In genomic region chr5:139407121-139407885, GRCm38 (mm10) we compare ENCODE assay signal across 11 mouse cellular contexts. TPM values are rescaled to one million over a fixed set of nuclear protein-coding genes. Genes with fewer than 3 reads are reported as not detected.
DNase-seq lines count a peak whose midpoint lies in the region; ATAC-seq and TF ChIP-seq lines count a peak whose summit lies in the region.
"Had no signal": no experiment of that assay in that cellular context is flagged by ENCODE, and none has a peak within 500 bp of the region (broad histone marks: within the 10 kb centered on the region; RNA-seq: fewer than 3 reads in every experiment).

No protein-coding gene starts in this region.

- H3K9me3 ChIP-seq in kidney, embryonic 16.5 days (ENCODE audit: low read length), result no peaks in the 10 kb centered on the region
- H3K9me3 ChIP-seq in limb, embryonic 13.5 days, result no peaks in the 10 kb centered on the region
- H3K9me3 ChIP-seq: heart, embryonic 15.5 days had no signal

- no peak overlapping the region for H3K4me2 ChIP-seq in kidney, embryonic 16.5 days (replicated peaks; ENCODE audit: low read depth, low read length)
- H3K4me2 ChIP-seq in limb, embryonic 13.5 days (replicated peaks), result peak overlapping the region; percentile 43
- H3K4me2 ChIP-seq: heart, embryonic 15.5 days had no signal

- no peaks in the 10 kb centered on the region for H3K36me3 ChIP-seq in kidney, embryonic 16.5 days (ENCODE audit: insufficient read depth, low read length)
- H3K36me3 ChIP-seq in limb, embryonic 13.5 days, result no peaks in the 10 kb centered on the region
- H3K36me3 ChIP-seq: heart, embryonic 15.5 days had no signal

- no peak overlapping the region for H3K27ac ChIP-seq in kidney, embryonic 16.5 days (ENCODE audit: low read length)
- H3K27ac ChIP-seq in bone marrow, adult 2 months (ENCODE audit: control insufficient read depth, insufficient read depth, low read depth, low read length, poor library complexity), result peak overlapping the region; percentile 86
- peak overlapping the region; percentile 67 for H3K27ac ChIP-seq in limb, embryonic 13.5 days

- TF ChIP-seq POLR2A in bone marrow, adult 2 months (IDR thresholded peaks at IDR 0.05; ENCODE audit: borderline replicate concordance, control insufficient read depth, low read depth, low read length), result no peak

- no peak overlapping the region for H3K4me3 ChIP-seq in kidney, embryonic 16.5 days (ENCODE audit: low read length)
- peak overlapping the region; percentile 70 for H3K4me3 ChIP-seq in bone marrow, adult 2 months (replicated peaks; ENCODE audit: control insufficient read depth, low read depth, low read length)
- 0 out of 2 replicates have a peak overlapping the region, but pooled peaks have one; percentile 1 for H3K4me3 ChIP-seq in limb, embryonic 13.5 days
- H3K4me3 ChIP-seq: heart, embryonic 15.5 days had no signal

- no peak for ATAC-seq in kidney, embryonic 16.5 days (ENCODE audit: low FRiP score, low TSS enrichment)
- no peak; the same call in 1 of the 2 replicates for ATAC-seq in limb, embryonic 13.5 days (ENCODE audit: low FRiP score, low read depth)
- ATAC-seq: Patski had no signal

- 75% methylated on average over 14 of the region's 14 CpGs for WGBS in kidney, embryonic 16.5 days
- WGBS in bone marrow, adult 2 months, result 43% methylated on average over 14 of the region's 14 CpGs
- 74% methylated on average over 14 of the region's 14 CpGs for WGBS in limb, embryonic 13.5 days

- H3K4me1 ChIP-seq in kidney, embryonic 16.5 days (ENCODE audit: insufficient read depth, low read length), result peaks cover 41% of the 10 kb centered on the region
- peaks cover 14% of the 10 kb centered on the region for H3K4me1 ChIP-seq in bone marrow, adult 2 months (ENCODE audit: control insufficient read depth, insufficient read depth, low read length)
- H3K4me1 ChIP-seq in limb, embryonic 13.5 days, result peaks cover 45% of the 10 kb centered on the region

- peak overlapping the region; percentile 7; the same call in 1 of the 2 replicates for H3K9ac ChIP-seq in kidney, embryonic 16.5 days (replicated peaks; ENCODE audit: low read length)
- H3K9ac ChIP-seq in limb, embryonic 13.5 days, result 0 out of 2 replicates have a peak overlapping the region, but pooled peaks have one; percentile 31
- H3K9ac ChIP-seq: heart, embryonic 15.5 days had no signal

- no peaks in the 10 kb centered on the region for H3K27me3 ChIP-seq in kidney, embryonic 16.5 days (ENCODE audit: insufficient read depth, low read length)
- no peaks in the 10 kb centered on the region for H3K27me3 ChIP-seq in limb, embryonic 13.5 days
- H3K27me3 ChIP-seq: Patski had no signal

- peak; percentile 79 for DNase-seq in adrenal gland, postnatal 10 days
- no peak for DNase-seq in adrenal gland, adult 8-10 months
- no peak for DNase-seq in kidney, adult 11 months
- no peak for DNase-seq in natural killer cell, adult 2 months (ENCODE audit: low spot score in 2 of 2)
- no peak for DNase-seq in testis, postnatal 10 days (ENCODE audit: low spot score)
- DNase-seq: midbrain, embryonic 14.5 days had no signal

- no peak; the same call in 1 of the 2 replicates for TF ChIP-seq CTCF in bone marrow, adult 2 months (IDR thresholded peaks at IDR 0.05; ENCODE audit: control insufficient read depth, insufficient read depth, low read length)

RNA-seq across cellular contexts. Expression of gene C130050O18Rik, which starts 2.2 kb away (rescaled TPM):
- total RNA-seq in adrenal gland, postnatal 10 days (2021), result under 1 TPM; 0.81 to 0.91 TPM
- total RNA-seq in adrenal gland, adult 8-10 months (2022), result 1 to 10 TPM in 3 of 4 experiments, under 1 TPM in 1; 0.94 to 1.4 (median 1.2) TPM
- polyA plus RNA-seq in kidney, embryonic 16.5 days (2015; fragmentation: Nextera tagmentation; extraction: Ambion mirVana), result 0.60 and 0.92 TPM in 2 replicates
- 0.88 and 4.0 TPM in 2 replicates for polyA plus RNA-seq in bone marrow, adult 2 months (2011; ENCODE audit: insufficient read depth, insufficient read length, low replicate concordance, missing spikeins)
- 3.5 and 3.9 TPM in 2 replicates for polyA plus RNA-seq in limb, embryonic 13.5 days (2015; fragmentation: Nextera tagmentation; extraction: Ambion mirVana)

RNA-seq across cellular contexts. Expression of gene Gper1, which starts 15.6 kb away (rescaled TPM):
- 1 to 10 TPM; 4.1 to 5.6 TPM for total RNA-seq in adrenal gland, postnatal 10 days (2021)
- total RNA-seq in adrenal gland, adult 8-10 months (2022), result 1 to 10 TPM; 3.9 to 7.8 (median 6.3) TPM
- 6.8 and 8.0 TPM in 2 replicates for polyA plus RNA-seq in kidney, embryonic 16.5 days (2015; fragmentation: Nextera tagmentation; extraction: Ambion mirVana)
- polyA plus RNA-seq in bone marrow, adult 2 months (2011; ENCODE audit: insufficient read depth, insufficient read length, low replicate concordance, missing spikeins), result not detected in 2 replicates
- 3.5 and 4.6 TPM in 2 replicates for polyA plus RNA-seq in limb, embryonic 13.5 days (2015; fragmentation: Nextera tagmentation; extraction: Ambion mirVana)

RNA-seq across cellular contexts. Expression of gene Gpr146, which starts 29.8 kb away (rescaled TPM):
- total RNA-seq in adrenal gland, postnatal 10 days (2021), result 10 to 100 TPM; 12.0 to 13.2 TPM
- total RNA-seq in adrenal gland, adult 8-10 months (2022), result 10 to 100 TPM; 13.6 to 25.0 (median 18.1) TPM
- polyA plus RNA-seq in kidney, embryonic 16.5 days (2015; fragmentation: Nextera tagmentation; extraction: Ambion mirVana), result 6.6 and 6.7 TPM in 2 replicates
- 14.6 and 20.1 TPM in 2 replicates for polyA plus RNA-seq in bone marrow, adult 2 months (2011; ENCODE audit: insufficient read depth, insufficient read length, low replicate concordance, missing spikeins)
- polyA plus RNA-seq in limb, embryonic 13.5 days (2015; fragmentation: Nextera tagmentation; extraction: Ambion mirVana), result 1.4 and 1.9 TPM in 2 replicates

RNA-seq across cellular contexts. Expression of gene 3110082I17Rik, which starts 53.0 kb away (rescaled TPM):
- total RNA-seq in adrenal gland, postnatal 10 days (2021), result 10 to 100 TPM; 10.6 to 12.9 TPM
- 10 to 100 TPM in 3 of 4 experiments, 1 to 10 TPM in 1; 7.3 to 20.6 (median 14.4) TPM for total RNA-seq in adrenal gland, adult 8-10 months (2022)
- polyA plus RNA-seq in kidney, embryonic 16.5 days (2015; fragmentation: Nextera tagmentation; extraction: Ambion mirVana), result 44.1 and 46.1 TPM in 2 replicates
- polyA plus RNA-seq in bone marrow, adult 2 months (2011; ENCODE audit: insufficient read depth, insufficient read length, low replicate concordance, missing spikeins), result 11.8 and 12.8 TPM in 2 replicates
- 32.6 and 33.1 TPM in 2 replicates for polyA plus RNA-seq in limb, embryonic 13.5 days (2015; fragmentation: Nextera tagmentation; extraction: Ambion mirVana)

RNA-seq across cellular contexts. Expression of gene Cyp2w1, which starts 54.9 kb away (rescaled TPM):
- not detected for total RNA-seq in adrenal gland, postnatal 10 days (2021)
- total RNA-seq in adrenal gland, adult 8-10 months (2022), result not detected
- not detected in 2 replicates for polyA plus RNA-seq in kidney, embryonic 16.5 days (2015; fragmentation: Nextera tagmentation; extraction: Ambion mirVana)
- not detected in 2 replicates for polyA plus RNA-seq in bone marrow, adult 2 months (2011; ENCODE audit: insufficient read depth, insufficient read length, low replicate concordance, missing spikeins)
- 2.8 and 4.5 TPM in 2 replicates for polyA plus RNA-seq in limb, embryonic 13.5 days (2015; fragmentation: Nextera tagmentation; extraction: Ambion mirVana)
- polyA plus RNA-seq: heart, embryonic 15.5 days; midbrain, embryonic 14.5 days; Patski had no signal
